Mouse (Mus musculus): Measurements from ENCODE around the gene Gm13271. TPM values are rescaled to one million over a fixed set of nuclear protein-coding genes. Genes with fewer than 3 reads are reported as not detected.
"Not testable (repeated sequence)": the region's sequence is repeated elsewhere in the genome, so short reads cannot be mapped to it uniquely, and the experiment has no call there.

The Gm13271 gene
- polyA plus RNA-seq (2015; fragmentation: Nextera tagmentation; extraction: Ambion mirVana) = not detected in 2 replicates

DNA sequence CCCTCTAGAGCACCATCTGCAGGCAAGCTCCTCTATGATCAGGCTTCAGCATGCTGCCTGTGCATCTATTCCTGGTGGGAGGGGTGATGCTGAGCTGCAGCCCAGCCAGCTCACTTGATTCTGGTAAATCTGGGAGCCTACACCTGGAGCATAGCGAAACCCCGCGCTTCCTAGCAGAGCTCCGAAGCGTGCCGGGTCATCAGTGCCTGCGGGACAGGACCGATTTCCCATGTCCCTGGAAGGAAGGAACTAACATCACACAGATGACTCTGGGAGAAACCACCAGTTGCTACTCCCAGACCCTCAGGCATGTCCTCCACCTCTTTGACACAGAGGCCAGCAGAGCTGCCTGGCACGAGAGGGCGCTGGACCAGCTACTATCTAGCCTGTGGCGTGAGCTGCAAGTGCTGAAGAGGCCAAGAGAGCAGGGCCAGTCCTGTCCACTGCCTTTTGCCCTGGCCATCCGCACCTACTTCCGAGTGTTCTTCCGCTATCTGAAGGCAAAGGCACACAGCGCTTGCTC is at the start of gene Gm13271:
Gene Gm13271, plus strand, starts transcription at position 51 of the 523 bp plus-strand sequence.
- peak; percentile 40 for TF ChIP-seq CTCF (IDR thresholded peaks at IDR 0.05; ENCODE audit: low read depth)
- not testable (repeated sequence) for H3K9ac ChIP-seq (ENCODE audit: low read length); H3K27me3 ChIP-seq (ENCODE audit: control insufficient read depth, insufficient read depth, low read length); H3K4me1 ChIP-seq (replicated peaks; ENCODE audit: control insufficient read depth, insufficient read depth); ATAC-seq (ENCODE audit: low FRiP score, low TSS enrichment); H3K4me2 ChIP-seq (replicated peaks; ENCODE audit: low read depth); H3K9me3 ChIP-seq (ENCODE audit: control insufficient read depth, low read length); H3K27ac ChIP-seq (replicated peaks); DNase-seq (ENCODE audit: low spot score); H3K4me3 ChIP-seq (ENCODE audit: low read depth, low read length); H3K36me3 ChIP-seq (ENCODE audit: control insufficient read depth, insufficient read depth, low read length)
- WGBS = 71% methylated on average over 13 of the region's 15 CpGs

GRCm38 (mm10) chr4:88705924-88706323 is 48.7 kb upstream of the Gm13271 start:
- WGBS = 37% methylated on average over 3 of the region's 3 CpGs

GRCm38 (mm10) chr4:88707128-88707826 is 47.4 kb upstream of the Gm13271 start:
- Histone ChIP-seq H3K4me1 (replicated peaks; ENCODE audit: control insufficient read depth, insufficient read depth) (no peaks in the 10 kb centered on the region), H3K36me3 (ENCODE audit: control insufficient read depth, insufficient read depth, low read length) (peaks cover 4% of the 10 kb centered on the region; the same call in 1 of the 2 replicates), H3K27ac (replicated peaks) (no peak overlapping the region), H3K4me3 (ENCODE audit: low read depth, low read length) (no peak overlapping the region), H3K4me2 (replicated peaks; ENCODE audit: low read depth) (no peak overlapping the region), H3K9ac (ENCODE audit: low read length) (no peak overlapping the region), H3K27me3 (ENCODE audit: control insufficient read depth, insufficient read depth, low read length) (no peaks in the 10 kb centered on the region), H3K9me3 (ENCODE audit: control insufficient read depth, low read length) (no peaks in the 10 kb centered on the region)
- TF ChIP-seq CTCF (IDR thresholded peaks at IDR 0.05; ENCODE audit: low read depth) = no peak
- no peak for TF ChIP-seq EP300 (optimal IDR thresholded peaks at IDR 0.05)
- whole genome bisulfite sequencing = 89% methylated on average over 1 of the region's 1 CpGs
- no peak for ATAC-seq (ENCODE audit: low FRiP score, low TSS enrichment)
- no peak for DNase-seq (ENCODE audit: low spot score)

More at GRCm38 (mm10) chr4:88705924-88706323, 48.7 kb upstream of the Gm13271 start:
- peaks cover 4% of the 10 kb centered on the region; the same call in 1 of the 2 replicates for H3K36me3 ChIP-seq (ENCODE audit: control insufficient read depth, insufficient read depth, low read length)
- TF ChIP-seq CTCF (IDR thresholded peaks at IDR 0.05; ENCODE audit: low read depth) = no peak
- TF ChIP-seq EP300 (optimal IDR thresholded peaks at IDR 0.05) = no peak
- no peaks in the 10 kb centered on the region for H3K27me3 ChIP-seq (ENCODE audit: control insufficient read depth, insufficient read depth, low read length)
- no peak for DNase-seq (ENCODE audit: low spot score)
- H3K4me2 ChIP-seq (replicated peaks; ENCODE audit: low read depth) = no peak overlapping the region
- H3K9me3 ChIP-seq (ENCODE audit: control insufficient read depth, low read length) = no peaks in the 10 kb centered on the region
- no peak overlapping the region for H3K4me3 ChIP-seq (ENCODE audit: low read depth, low read length)
- ATAC-seq (ENCODE audit: low FRiP score, low TSS enrichment) = no peak
- no peak overlapping the region for H3K27ac ChIP-seq (replicated peaks)
- no peaks in the 10 kb centered on the region for H3K4me1 ChIP-seq (replicated peaks; ENCODE audit: control insufficient read depth, insufficient read depth)
- no peak overlapping the region for H3K9ac ChIP-seq (ENCODE audit: low read length)

GRCm38 (mm10) chr4:88714281-88714680 is 40.4 kb upstream of the Gm13271 start:
- H3K9me3 ChIP-seq (ENCODE audit: control insufficient read depth, low read length) = no peaks in the 10 kb centered on the region
- H3K27me3 ChIP-seq (ENCODE audit: control insufficient read depth, insufficient read depth, low read length) = no peaks in the 10 kb centered on the region
- 56% methylated on average over 1 of the region's 1 CpGs for WGBS
- H3K4me3 ChIP-seq (ENCODE audit: low read depth, low read length) = no peak overlapping the region
- no peak for ATAC-seq (ENCODE audit: low FRiP score, low TSS enrichment)
- DNase-seq (ENCODE audit: low spot score) = no peak
- no peak for TF ChIP-seq EP300 (optimal IDR thresholded peaks at IDR 0.05)
- TF ChIP-seq CTCF (IDR thresholded peaks at IDR 0.05; ENCODE audit: low read depth) = no peak
- no peak overlapping the region for H3K27ac ChIP-seq (replicated peaks)
- H3K4me2 ChIP-seq (replicated peaks; ENCODE audit: low read depth) = no peak overlapping the region
- H3K4me1 ChIP-seq (replicated peaks; ENCODE audit: control insufficient read depth, insufficient read depth) = no peaks in the 10 kb centered on the region
- H3K36me3 ChIP-seq (ENCODE audit: control insufficient read depth, insufficient read depth, low read length) = peaks cover 4% of the 10 kb centered on the region; the same call in 1 of the 2 replicates
- H3K9ac ChIP-seq (ENCODE audit: low read length) = no peak overlapping the region

DNA sequence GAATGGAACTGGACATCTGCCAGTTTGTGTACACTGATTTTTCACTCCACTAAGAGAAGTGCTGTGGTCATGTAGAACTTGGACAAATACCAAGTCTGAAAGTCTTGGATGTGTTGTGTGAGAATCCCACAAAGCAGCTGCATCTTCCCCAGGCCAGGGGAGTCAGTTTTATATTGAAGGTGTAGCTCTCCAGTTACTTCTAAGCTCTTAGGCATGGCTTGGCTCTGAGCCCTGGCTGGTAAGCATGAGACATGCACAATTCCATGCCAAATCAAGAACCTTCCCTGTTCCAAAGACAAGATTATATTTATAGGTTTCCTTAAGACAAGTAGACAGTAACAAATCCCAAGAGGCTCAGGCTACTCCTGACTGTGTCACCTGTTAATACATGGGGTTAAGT is 39.6 kb upstream of the Gm13271 start:
- Histone ChIP-seq H3K4me3 (ENCODE audit: low read depth, low read length) (no peak overlapping the region), H3K36me3 (ENCODE audit: control insufficient read depth, insufficient read depth, low read length) (peaks cover 4% of the 10 kb centered on the region; the same call in 1 of the 2 replicates), H3K9me3 (ENCODE audit: control insufficient read depth, low read length) (no peaks in the 10 kb centered on the region), H3K4me1 (replicated peaks; ENCODE audit: control insufficient read depth, insufficient read depth) (no peaks in the 10 kb centered on the region), H3K9ac (ENCODE audit: low read length) (no peak overlapping the region), H3K27ac (replicated peaks) (no peak overlapping the region), H3K27me3 (ENCODE audit: control insufficient read depth, insufficient read depth, low read length) (no peaks in the 10 kb centered on the region), H3K4me2 (replicated peaks; ENCODE audit: low read depth) (no peak overlapping the region)
- no peak for ATAC-seq (ENCODE audit: low FRiP score, low TSS enrichment)
- no peak for DNase-seq (ENCODE audit: low spot score)
- TF ChIP-seq CTCF (IDR thresholded peaks at IDR 0.05; ENCODE audit: low read depth) (no peak), EP300 (optimal IDR thresholded peaks at IDR 0.05) (no peak)

DNA sequence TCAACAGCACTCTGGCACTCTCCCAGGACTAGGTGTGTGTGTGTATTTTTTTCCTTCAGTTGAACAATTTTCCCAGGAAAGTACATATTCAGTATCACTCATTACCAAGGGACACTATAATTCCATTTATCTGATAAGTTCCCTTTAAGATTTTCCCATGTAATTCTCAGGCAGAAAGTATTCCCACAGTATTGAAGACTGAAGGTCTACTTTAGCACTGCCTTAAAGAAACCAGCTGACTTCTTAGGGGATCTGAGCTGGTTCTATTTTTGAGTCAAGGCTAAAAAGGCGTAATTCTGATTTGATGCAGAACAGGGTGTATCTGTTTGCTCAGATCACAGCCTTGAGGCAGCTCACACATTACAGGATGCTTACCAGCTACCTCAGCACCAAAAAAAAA is 36.0 kb upstream of the Gm13271 start:
- TF ChIP-seq CTCF (IDR thresholded peaks at IDR 0.05; ENCODE audit: low read depth) (no peak), EP300 (optimal IDR thresholded peaks at IDR 0.05) (no peak)
- H3K9ac ChIP-seq (ENCODE audit: low read length) = 0 out of 2 replicates have a peak overlapping the region, but pooled peaks have one; percentile 19

More for the DNA sequence above, 36.0 kb upstream of the Gm13271 start:
- no peaks in the 10 kb centered on the region for H3K9me3 ChIP-seq (ENCODE audit: control insufficient read depth, low read length)
- H3K4me1 ChIP-seq (replicated peaks; ENCODE audit: control insufficient read depth, insufficient read depth) = peaks cover 4% of the 10 kb centered on the region
- H3K36me3 ChIP-seq (ENCODE audit: control insufficient read depth, insufficient read depth, low read length) = peaks cover 4% of the 10 kb centered on the region; the same call in 1 of the 2 replicates
- DNase-seq (ENCODE audit: low spot score) (peak; percentile 46), ATAC-seq (ENCODE audit: low FRiP score, low TSS enrichment) (no peak)
- H3K4me2 ChIP-seq (replicated peaks; ENCODE audit: low read depth) = peak overlapping the region; percentile 45
- no peaks in the 10 kb centered on the region for H3K27me3 ChIP-seq (ENCODE audit: control insufficient read depth, insufficient read depth, low read length)
- peak overlapping the region; percentile 19; the same call in 1 of the 2 replicates for H3K4me3 ChIP-seq (ENCODE audit: low read depth, low read length)
- H3K27ac ChIP-seq (replicated peaks) = no peak overlapping the region
- WGBS = 19% methylated on average over 1 of the region's 1 CpGs

Measured in stomach, postnatal 0 days (tissue).